Mouse (Mus musculus): ENCODE measurements at regions not wholly inside any gene's neighbourhood (a gene's known extent, or its start where the extent isn't known, plus 50 kb on each side); places are given as distances from the start of the nearest gene placed in this dataset.
A peak's percentile ranks its signal among the peaks of the same experiment; 100 is the strongest.

DNA sequence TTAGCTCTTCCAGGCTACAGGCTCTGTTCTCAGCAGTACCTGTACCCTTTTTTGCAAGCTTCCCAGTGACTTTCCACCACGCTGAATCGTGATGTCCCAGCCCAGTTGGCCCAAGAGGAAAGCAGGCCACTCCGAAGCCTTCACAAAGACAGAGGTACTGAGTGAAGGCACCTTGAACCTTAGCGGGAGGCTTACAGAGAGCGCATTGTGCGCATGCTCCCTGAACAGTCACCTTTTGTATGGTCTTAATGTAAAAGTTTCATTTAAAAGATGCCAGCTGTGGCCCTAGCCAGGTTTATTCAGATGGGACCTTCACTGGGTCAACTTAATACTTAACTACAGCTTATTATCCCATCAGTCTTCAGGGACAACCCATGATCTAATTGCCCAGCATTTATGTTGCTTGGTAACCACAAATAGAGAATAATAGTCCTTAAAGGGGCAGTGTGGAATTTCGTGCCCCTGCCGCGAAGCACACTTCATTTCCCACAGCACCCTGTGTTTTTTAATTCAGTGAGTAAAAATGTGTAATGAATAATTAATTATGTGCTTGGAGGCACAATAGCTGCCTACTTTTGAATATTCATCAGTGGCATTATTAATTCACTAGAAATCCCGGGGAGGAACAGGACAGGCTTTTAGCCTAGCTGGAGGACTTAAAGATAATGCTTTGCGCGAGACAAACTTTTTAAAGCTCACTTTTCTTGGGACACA is 111.3 kb upstream of the Vrk1 start:
- no peak for DNase-seq (ENCODE audit: low spot score in 2 of 2)

DNA sequence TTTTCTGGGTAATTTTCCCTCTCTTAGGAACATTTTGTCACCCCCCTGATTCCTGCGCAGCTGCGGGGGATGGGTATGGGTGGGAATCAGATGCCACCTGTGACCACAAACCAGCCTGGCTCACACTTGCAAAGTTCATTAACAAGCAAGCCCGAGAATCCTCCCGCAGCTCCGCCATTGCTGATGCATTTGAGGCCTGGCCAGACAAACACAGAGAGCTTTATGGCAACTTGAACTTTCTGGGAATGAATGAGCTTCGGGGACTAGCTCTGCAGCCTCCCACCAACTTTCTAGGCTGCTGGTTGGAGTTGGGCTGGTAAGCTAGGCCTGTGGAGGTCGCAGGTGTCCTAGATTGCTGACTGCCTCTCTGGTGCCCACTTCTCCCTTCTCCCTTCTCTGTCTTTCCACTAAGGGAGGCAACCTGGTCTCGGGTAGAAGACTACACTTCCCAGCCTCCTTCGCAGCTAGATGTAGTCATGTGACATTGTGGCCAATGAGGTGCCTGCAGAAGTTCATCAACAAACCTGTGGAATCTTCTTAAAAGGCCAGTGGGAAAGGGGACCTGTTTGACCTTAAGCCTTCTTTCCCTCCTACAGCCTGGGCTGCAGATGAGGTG is 110.6 kb upstream of the Vrk1 start:
- DNase-seq (ENCODE audit: low spot score in 2 of 2): no peak

DNA sequence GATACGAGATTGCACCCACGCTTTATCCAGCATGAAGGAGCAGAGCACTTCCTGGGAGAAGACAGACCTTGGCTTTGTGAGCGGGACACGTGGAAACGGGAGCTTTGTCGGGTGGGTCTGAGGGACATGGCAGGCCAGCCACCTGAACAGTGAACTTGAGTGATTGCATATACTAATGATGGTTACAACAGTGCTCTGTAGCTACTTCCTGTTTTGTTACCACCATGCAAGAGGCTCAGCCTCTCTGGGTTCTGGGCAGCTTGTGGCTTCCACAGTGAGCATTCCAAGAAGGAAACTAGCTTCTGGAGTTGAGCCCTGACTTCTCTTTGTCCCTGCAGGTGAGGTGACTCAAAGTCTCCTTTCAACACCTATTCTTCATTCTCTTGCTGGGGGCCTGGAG is 109.5 kb upstream of the Vrk1 start:
- no peak for DNase-seq (ENCODE audit: low spot score in 2 of 2)

DNA sequence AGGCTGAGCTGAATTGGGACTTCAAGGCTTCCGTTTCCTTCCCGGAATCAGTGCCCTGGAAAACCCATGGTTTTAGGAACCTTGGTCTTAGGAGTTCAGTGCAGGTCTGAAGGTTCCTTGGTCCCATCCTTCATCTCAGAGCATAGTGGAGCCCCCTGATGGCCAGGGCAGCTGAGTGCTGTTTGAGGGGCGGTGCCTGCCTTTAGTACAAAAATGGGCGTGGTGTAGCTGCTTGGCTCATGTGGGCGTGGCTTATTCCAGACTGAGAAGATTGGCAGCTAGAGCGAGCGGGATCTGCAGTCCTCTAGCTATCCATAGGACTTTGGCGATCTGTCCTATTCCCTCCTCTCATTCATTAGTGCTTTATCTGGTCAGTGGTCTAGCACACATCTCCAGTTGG is 107.0 kb upstream of the Vrk1 start:
- no peak for DNase-seq (ENCODE audit: low spot score in 2 of 2)

DNA sequence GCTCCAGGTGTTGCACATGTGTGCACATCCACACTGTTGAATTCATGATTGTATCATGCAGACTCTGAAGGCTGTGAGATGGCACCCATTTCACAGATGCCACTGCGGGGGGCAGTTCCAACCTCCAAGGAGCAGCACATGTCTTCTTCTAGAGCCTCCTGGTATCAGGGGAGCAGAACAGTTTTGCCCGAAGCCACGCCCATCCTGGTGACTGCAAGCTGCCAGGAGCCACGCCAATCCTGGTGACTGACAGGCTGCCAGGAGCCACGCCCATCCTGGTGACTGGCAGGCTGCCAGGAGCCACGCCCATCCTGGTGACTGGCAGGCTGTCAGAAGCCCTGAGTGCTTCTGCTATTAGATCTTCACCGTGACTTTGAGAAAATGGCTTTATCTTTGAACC is 103.4 kb upstream of the Vrk1 start:
- no peak for DNase-seq (ENCODE audit: low spot score in 2 of 2)

DNA sequence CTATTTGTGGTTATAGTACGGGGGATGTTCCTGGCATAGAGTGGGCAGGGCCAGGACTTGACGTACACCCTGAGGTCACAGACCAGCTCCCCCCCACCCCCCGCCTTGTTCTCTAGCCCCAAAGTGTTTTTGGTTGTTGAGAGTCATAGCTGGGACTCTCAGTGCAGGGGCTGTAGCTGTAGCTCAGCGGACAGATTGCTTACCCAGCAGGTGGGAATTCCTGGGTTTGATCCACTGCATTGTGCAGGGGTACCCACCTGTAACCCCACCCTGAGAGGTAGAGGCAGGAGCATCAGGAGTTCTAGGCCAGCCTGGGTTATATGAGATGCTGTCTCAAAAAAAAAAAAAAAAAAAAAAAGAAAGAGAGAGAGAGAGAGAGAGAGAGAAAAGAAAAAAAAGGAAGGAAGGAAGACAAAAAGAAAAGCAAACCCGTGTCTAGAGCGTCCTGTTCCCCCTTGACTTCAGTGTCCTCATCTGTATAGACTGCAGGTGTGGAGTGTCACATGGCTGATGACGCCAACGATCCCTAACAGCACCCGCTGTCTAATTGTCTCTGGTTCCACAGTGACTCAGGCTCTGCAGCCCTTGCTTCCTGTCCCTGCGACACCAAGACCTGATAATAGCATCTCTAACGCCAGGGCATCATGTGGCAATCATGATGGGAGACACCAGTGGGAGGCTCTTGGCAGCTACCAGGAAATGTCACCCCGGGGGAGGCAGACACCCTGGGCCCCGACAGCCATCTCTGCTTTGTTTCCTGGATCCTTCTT is 102.0 kb upstream of the Vrk1 start:
- DNase-seq (ENCODE audit: low spot score in 2 of 2): no peak

DNA sequence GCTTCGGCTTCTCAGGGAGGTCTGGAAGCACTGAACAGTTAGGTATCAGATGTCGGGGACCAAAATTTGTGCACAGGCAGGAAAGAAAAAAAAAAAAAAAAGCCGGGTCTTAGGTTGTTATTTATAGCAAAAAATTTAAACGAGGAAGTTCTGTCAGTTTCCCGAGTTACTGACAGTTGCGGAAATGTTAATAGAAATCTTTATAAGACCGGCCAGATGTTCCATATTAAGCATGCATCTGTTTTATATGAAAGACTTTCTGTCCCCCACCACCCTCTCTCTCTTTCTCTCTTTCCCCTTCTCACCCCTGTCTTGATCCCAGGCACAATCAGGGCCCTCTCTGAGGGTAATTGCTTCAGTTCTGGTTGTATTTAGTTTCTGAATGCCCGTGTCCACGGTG is 98.5 kb upstream of the Vrk1 start:
- no peak for DNase-seq (ENCODE audit: low spot score in 2 of 2)

DNA sequence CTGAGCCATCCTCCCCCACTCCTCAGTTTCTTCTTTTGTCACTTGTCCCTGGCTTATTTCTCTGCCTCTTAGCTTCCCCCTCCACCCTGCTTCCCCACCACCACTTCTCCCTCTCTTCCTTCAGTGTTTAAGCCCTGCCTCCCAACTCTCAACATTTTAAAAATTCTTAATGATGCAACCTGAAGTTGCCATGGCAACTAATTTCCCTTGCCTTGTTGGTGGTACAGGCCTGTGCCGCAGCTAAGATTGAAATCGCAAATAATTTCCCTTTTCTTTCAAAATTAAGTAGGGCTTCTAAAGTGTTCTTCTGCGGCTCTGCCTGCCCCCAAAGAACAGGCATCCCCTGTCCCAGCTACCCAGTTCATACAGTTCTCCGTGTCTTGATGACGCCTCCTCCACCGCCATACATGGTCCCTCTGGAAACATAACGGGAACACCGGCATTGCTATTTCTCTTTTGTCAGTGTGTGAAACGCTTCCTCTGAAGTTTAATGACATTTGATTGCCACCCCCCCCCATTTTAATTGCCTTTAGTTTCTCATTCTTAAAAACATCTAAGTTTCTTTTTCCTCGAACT is 92.6 kb upstream of the Vrk1 start:
- DNase-seq (ENCODE audit: low spot score in 2 of 2): peak in 1 of 2 experiments; percentile 67

DNA sequence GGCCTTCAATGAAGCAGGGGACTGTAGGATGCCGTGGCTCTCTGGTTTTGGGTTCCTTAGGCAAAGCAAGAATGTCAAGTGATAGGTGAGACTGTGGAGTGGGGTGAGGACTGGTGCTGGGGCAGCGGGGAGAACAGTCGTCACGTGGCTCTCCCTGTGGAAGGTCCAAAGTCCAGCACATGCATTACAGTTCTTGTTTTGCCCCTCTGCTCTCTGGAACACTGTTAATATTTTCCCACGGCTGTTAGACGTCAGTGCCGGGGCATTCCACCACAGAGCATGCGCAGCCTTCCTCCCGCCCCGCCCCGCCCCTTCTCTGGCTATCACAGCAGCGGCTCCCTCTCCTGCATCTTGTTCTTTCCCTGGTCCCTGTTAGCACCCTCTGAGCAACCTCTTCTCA is 91.3 kb upstream of the Vrk1 start:
- DNase-seq (ENCODE audit: low spot score in 2 of 2): no peak

DNA sequence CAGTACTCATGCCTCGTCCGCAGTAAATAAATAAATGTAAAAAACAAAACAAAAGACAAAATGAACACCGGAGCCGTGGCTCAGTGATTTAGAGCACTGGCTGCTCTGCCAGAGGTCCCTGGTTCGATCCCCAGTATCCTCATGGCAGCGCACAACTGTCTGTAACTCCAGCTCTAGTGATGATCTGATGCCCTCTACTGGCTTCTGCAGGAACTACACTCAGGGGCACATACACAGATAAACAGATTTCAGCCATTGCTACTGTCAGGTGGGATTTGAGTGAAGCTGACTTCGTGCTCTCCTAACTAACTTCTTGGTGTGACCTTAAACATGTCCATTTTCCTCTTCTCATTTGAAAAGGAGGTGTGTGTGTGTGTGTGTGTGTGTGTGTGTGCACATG is 82.8 kb upstream of the Vrk1 start:
- DNase-seq (ENCODE audit: low spot score in 2 of 2): no peak

DNA sequence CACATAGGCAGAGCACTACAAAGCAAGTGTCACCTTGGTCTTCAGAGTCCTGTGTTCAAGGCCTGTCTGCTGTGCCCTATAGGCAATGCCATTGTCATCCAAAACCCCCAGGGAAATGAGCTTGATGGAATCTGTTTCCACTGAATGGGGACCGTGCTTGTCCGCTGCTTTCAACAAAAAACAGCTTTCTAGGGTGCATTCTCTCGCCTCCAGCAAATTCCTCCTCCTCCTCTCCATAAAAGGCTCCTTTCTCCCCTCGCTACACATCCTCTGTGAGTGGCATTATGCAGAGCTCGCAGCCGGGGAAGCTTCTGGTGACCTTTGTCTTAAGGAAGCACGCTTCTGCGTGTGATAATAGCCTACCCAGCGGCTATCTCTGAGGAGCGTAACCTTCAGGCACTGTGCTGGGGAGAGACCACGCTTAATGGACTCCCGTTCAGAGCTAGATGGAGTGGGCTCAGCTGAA is 80.5 kb upstream of the Vrk1 start:
- DNase-seq (ENCODE audit: low spot score in 2 of 2): no peak

DNA sequence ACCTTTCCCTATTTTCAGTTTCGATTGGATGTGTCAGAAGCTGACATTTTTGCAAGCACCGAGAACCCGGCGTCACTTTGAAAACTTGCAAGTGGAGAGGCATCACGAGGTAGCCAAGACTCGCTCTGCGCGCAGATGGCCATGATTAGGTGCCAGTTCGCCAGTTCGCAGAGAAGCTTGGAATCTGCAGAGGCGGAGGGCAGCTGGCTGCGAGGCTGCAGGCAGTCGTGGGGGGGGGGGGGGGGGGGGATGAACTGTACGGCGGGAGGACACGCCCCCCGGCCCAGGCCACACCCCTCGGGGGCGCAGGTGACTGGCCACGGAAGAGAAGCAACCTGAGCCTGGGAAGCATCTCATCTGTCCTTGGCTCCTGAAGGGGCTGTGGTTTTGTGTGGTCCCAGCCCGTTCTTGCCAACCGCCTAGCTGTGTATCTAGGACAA is 74.6 kb upstream of the Vrk1 start:
- DNase-seq (ENCODE audit: low spot score in 2 of 2): peak; percentile 52 to 78

DNA sequence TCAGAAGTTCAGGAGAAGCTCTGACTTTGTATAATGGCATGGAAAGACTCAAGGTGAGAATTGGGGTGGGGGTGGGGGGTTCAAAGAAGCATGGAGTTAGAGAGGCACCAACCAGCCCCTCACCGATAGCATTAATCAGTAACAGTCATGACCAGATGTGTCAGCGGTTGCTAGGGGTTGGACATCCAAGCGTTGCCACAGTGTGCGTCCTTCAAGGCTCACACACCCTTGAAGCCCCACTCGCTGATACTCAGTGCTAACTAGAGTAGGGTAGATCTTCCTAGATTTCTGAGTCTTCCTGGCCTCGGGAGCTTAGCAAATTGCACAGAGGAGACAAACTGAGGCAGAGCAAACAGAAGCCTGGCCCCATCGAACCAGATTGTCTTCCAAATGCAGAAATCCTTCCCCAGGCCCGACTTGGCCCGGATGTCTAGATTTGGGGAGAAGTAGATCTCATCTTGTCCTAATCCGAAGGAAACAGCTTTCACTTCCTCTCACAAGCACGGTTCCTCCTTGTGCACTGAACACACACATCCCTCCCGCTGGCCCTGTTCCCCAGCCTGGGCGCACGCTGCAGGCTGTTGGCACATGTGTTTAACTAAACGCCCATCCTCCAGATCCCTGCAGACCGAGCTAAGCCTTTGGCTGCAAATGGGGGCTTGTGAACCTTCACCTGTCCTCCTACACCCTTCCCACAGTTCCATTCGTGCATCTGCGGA is 73.1 kb upstream of the Vrk1 start:
- DNase-seq (ENCODE audit: low spot score in 2 of 2): peak; percentile 64 to 75

DNA sequence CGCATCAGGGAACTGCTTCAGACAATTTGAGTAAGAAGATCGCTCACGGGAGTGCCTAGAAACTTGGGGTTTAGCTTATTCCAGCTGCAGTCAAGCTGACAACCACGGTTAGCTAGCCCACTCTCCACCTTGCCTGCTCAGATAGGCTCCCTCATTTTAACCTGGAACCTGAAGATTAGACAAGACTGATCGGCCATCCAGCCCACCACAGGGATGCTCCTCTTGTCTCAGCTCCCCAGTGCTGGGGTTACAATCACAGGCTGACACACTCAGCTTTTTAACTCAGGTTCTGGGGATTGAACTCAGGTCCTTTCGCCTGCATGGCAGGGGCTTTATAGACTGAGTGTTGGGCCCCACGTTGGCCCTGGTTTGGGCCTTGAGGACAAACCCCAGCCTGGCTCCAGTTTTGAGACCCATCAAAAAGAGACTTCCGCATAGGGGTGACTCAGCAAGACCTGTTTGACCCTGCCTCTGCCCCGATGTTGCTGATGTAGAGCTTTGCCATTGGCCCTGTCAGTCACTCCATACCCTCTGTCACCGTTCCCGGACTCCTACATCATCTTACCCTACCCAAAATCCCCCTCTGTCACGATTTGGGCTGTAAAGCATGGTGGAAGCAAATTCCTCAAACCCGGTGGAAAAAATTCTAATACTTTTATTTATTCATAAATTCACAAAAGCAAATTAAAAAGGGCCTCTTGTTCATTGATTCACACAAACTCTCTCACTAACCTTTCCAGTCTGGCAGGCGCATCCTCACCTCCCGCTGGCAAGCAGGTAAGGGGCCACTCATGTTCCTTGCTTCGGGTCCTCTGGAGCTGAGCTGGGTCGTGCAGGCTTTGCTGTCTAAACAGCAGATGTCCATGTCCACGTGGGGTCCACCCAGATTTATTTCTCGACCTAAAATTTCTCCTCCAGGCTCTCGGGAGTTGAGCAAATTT is 67.6 kb upstream of the Vrk1 start:
- no peak for DNase-seq (ENCODE audit: low spot score in 2 of 2)

DNA sequence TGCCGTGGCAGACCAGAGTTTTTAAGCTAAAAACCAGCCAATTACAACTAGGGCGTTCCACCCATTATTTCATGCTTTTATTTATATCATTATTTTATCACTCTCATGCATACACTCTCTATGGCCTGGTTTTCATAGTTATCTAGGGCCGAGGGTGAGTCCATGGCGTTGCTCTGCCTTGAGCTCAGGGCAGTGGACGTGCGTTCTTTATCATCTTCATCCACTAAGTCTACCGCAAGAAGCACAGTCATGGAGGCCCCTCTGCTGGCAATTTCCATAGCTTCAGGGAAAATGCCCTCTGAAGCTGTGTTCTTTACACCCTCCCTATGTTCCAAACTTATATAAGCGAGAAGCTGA is 67.0 kb upstream of the Vrk1 start:
- no peak for DNase-seq (ENCODE audit: low spot score in 2 of 2)

DNA sequence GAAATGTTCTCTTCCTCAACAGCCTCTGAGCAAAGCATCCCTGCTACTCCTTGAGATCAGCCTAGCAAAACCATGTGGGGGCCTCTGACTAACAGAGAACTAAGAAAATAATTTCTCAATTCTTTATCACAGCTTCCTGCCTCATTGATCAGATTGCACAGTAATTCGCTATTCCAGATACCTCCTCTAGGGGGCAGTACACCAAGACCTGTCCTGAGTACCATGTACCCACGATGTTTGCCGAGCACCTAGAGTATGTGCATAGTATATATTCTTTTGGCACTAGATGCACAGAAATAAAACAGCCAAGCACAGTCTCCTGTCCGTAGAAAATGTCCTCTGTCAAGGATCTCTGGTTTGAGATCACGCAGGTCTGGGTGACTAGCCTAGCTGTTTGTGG is 62.7 kb upstream of the Vrk1 start:
- DNase-seq (ENCODE audit: low spot score in 2 of 2): no peak

DNA sequence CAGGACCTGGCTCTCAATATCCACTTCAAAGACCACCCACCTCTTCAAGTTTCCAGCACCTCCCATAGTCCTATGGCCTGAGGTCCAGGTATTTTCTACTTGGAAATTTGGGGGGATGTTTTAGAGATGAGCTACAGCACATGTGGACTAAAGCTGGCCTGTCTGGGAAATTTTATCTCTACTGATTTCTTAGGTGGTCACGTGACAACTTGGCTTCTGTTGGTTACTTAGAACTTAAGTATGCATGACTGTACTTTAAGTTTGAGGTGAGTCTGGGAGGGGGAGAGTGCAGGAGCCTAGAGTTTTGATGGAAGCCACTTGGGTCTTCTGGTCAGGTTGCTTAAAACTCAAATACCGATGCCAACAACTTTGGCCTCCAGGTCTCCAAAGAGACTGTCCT is 61.7 kb upstream of the Vrk1 start:
- DNase-seq (ENCODE audit: low spot score in 2 of 2): no peak

DNA sequence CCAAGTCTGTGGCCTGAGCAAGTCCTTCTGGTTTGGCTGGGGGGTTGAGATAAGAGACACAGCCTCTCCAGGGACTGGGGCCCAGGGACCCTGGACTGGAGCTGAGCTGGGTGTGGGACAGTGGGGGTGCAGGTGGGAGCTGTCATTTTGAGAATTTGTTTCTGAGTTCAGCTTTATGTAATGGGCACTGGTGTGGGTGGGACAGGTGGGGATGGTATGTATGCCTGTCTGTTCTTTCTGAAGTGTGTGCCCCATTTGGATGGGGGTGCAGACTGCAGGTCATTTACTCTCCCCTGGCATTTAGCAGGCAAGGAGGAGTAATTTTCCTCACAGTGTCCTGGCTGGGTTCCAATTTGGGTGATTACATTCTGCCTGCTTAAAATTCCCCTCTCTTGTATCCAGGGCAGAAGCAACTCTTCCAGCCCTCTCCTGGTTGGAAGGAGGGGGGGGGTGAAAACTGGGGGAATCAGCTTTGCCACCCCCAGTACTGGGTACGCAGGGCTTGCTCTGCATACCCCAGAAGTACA is 54.2 kb upstream of the Vrk1 start:
- DNase-seq (ENCODE audit: low spot score in 2 of 2): peak in 1 of 2 experiments; percentile 50

DNA sequence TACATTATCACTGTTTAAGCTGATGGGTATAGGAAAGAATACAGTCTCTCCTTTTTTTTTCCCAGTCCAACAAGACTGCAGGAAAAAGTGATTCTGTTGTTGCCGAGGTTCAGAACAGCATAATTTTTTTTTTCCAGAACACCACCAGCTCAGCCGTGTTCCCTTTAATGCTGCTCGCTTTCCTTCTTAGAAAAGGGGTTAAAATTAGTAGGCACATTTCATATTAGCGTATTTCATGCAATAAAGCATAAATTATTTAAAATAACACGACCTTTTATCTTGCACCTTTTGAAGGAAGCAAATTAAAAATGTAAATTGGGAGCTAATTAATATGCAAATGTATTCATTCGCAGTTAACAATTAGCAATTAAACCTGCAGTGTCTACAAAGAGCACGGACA is 50.3 kb upstream of the Vrk1 start:
- no peak for DNase-seq (ENCODE audit: low spot score in 2 of 2)

All from layer of hippocampus, adult 18-20 months (tissue).